Mouse (Mus musculus): Measurements from ENCODE around the gene Apoe. TPM values are rescaled to one million over a fixed set of nuclear protein-coding genes. Genes with fewer than 3 reads are reported as not detected.

Apoe gene
- total and polyA plus RNA-seq, 3 experiments: 6.2 to 16.7 (median 10.0) TPM

- Histone ChIP-seq H3K36me3 (replicated peaks in 1 of 2; ENCODE audit: control insufficient read depth in 1 of 2, insufficient read depth in 1 of 2, low read length in 1 of 2) (peaks cover 0 to 10% of the 10 kb centered on the region in 2 experiments), H3K4me1 (ENCODE audit: control insufficient read depth in 1 of 2, insufficient read depth in 2 of 2) (peaks cover 7 to 51% of the 10 kb centered on the region in 2 experiments), H3K27me3 (replicated peaks) (peaks cover 3% of the 10 kb centered on the region), H3K4me2 (ENCODE audit: insufficient read depth, low read depth, poor library complexity, severe bottlenecking) (no peak overlapping the region), H3K9me3 (replicated peaks; ENCODE audit: low read length) (peaks cover 3% of the 10 kb centered on the region), H3K9ac (ENCODE audit: insufficient read depth, low read depth) (no peak overlapping the region), H3K27ac (ENCODE audit: insufficient read depth, low read depth) (no peak overlapping the region), H3K4me3 (replicated peaks in 1 of 3; ENCODE audit: low read depth in 2 of 3, low read length in 2 of 3, poor library complexity in 1 of 3) (no peak overlapping the region), H3K79me2 (replicated peaks; ENCODE audit: control insufficient read depth, extremely low read depth, insufficient read depth, poor library complexity, severe bottlenecking) (no peaks in the 10 kb centered on the region)
- DNase-seq (ENCODE audit: extremely low read depth): no peak
- in situ Hi-C loops (cut with MboI; ENCODE audit: low pct_ligation_motif_present, low pct_unique_long_range_greater_than_20kb, low sequenced_read_pairs): no loop called here
- no peak for TF ChIP-seq MAX (IDR thresholded peaks at IDR 0.05; ENCODE audit: low read length)
- TF ChIP-seq ZC3H11A (IDR thresholded peaks at IDR 0.05; ENCODE audit: low read depth, low read length): no peak
- dilution Hi-C loops (cut with MboI; ENCODE audit: extremely low pct_ligation_motif_present, extremely low pct_unique_long_range_greater_than_20kb, low sequenced_read_pairs): no loop called here
Measured at GRCm38 (mm10) chr7:19744590-19745385, 45.8 kb upstream of the Apoe start.

DNA sequence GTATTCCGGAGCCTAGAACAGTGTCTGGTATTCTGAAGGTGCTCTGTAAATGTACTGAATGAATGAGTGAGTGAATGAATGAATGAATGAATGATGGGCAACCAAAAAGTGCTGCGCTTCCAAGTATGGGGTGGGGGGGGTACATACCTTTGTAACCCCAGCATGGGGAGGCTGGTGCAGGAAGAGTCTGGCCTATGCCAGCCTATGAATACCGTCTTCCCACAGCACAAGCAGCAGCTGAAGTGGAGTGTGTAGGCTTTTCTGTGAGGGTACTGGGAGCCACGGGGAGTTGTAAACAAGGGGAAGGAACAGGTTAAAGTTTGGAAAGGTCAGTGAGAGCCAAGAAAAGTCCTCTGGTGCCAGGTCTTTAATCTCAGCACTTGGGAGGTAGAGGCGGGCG lies 44.8 kb upstream of the Apoe start:
- DNase-seq (ENCODE audit: extremely low read depth): no peak
- TF ChIP-seq UBTF (IDR thresholded peaks at IDR 0.05; ENCODE audit: low read depth, low read length): no peak
- no peak for TF ChIP-seq CHD2 (IDR thresholded peaks at IDR 0.05; ENCODE audit: low read length)
- TF ChIP-seq USF1 (IDR thresholded peaks at IDR 0.05; ENCODE audit: low read depth, low read length): no peak
- no peaks in the 10 kb centered on the region for H3K79me2 ChIP-seq (replicated peaks; ENCODE audit: control insufficient read depth, extremely low read depth, insufficient read depth, poor library complexity, severe bottlenecking)
- H3K9me3 ChIP-seq (replicated peaks; ENCODE audit: low read length): peaks cover 3% of the 10 kb centered on the region
- in situ Hi-C loops (cut with MboI; ENCODE audit: low pct_ligation_motif_present, low pct_unique_long_range_greater_than_20kb, low sequenced_read_pairs) (no loop called here), dilution Hi-C loops (cut with MboI; ENCODE audit: extremely low pct_ligation_motif_present, extremely low pct_unique_long_range_greater_than_20kb, low sequenced_read_pairs) (no loop called here)
- H3K36me3 ChIP-seq (replicated peaks in 1 of 2; ENCODE audit: control insufficient read depth in 1 of 2, insufficient read depth in 1 of 2, low read length in 1 of 2): peaks cover 0 to 10% of the 10 kb centered on the region in 2 experiments
- H3K9ac ChIP-seq (ENCODE audit: insufficient read depth, low read depth): no peak overlapping the region
- no peak overlapping the region for H3K4me3 ChIP-seq (replicated peaks in 1 of 3; ENCODE audit: low read depth in 2 of 3, low read length in 2 of 3, poor library complexity in 1 of 3)
- H3K27me3 ChIP-seq (replicated peaks): peaks cover 1% of the 10 kb centered on the region
- no peak overlapping the region for H3K27ac ChIP-seq (ENCODE audit: insufficient read depth, low read depth)
- H3K4me1 ChIP-seq (ENCODE audit: control insufficient read depth in 1 of 2, insufficient read depth in 2 of 2): peaks cover 7 to 49% of the 10 kb centered on the region in 2 experiments
- no peak overlapping the region for H3K4me2 ChIP-seq (ENCODE audit: insufficient read depth, low read depth, poor library complexity, severe bottlenecking)

DNA sequence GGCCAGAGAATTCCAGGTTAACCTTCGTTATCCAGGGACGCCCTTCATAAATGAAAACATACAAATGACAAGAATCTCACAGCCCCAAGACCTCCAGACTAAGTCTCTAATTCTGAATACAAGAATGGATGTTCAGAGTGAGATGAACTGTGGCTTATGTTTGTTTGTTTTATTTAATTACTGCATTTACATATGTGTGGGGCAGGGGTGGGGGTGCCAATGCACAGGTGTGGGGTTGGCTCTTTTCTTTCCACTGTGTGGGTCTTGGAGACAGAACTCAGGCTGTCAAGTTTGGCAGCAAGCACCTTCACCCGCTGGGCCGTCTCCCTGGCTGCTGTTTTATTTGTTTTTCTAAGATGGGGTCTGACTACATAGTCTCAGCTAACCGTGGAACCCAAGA lies 43.5 kb upstream of the Apoe start:
- H3K79me2 ChIP-seq (replicated peaks; ENCODE audit: control insufficient read depth, extremely low read depth, insufficient read depth, poor library complexity, severe bottlenecking): no peaks in the 10 kb centered on the region
- no peak overlapping the region for H3K9ac ChIP-seq (ENCODE audit: insufficient read depth, low read depth)
- peaks cover 7 to 36% of the 10 kb centered on the region in 2 experiments for H3K4me1 ChIP-seq (ENCODE audit: control insufficient read depth in 1 of 2, insufficient read depth in 2 of 2)
- peaks cover 4 to 18% of the 10 kb centered on the region in 2 experiments for H3K36me3 ChIP-seq (replicated peaks in 1 of 2; ENCODE audit: control insufficient read depth in 1 of 2, insufficient read depth in 1 of 2, low read length in 1 of 2)
- no peak overlapping the region for H3K4me3 ChIP-seq (replicated peaks in 1 of 3; ENCODE audit: low read depth in 2 of 3, low read length in 2 of 3, poor library complexity in 1 of 3)
- dilution Hi-C loops (cut with MboI; ENCODE audit: extremely low pct_ligation_motif_present, extremely low pct_unique_long_range_greater_than_20kb, low sequenced_read_pairs) (no loop called here), in situ Hi-C loops (cut with MboI; ENCODE audit: low pct_ligation_motif_present, low pct_unique_long_range_greater_than_20kb, low sequenced_read_pairs) (no loop called here)
- no peak overlapping the region for H3K27ac ChIP-seq (ENCODE audit: insufficient read depth, low read depth)
- TF ChIP-seq POLR2A (IDR thresholded peaks at IDR 0.05; ENCODE audit: low read depth, low read length) (no peak), TBP (conservative IDR thresholded peaks at IDR 0.05; ENCODE audit: low read depth, low read length) (no peak), UBTF (IDR thresholded peaks at IDR 0.05; ENCODE audit: low read depth, low read length) (no peak), E2F4 (IDR thresholded peaks at IDR 0.05; ENCODE audit: insufficient replicate concordance, low read depth, low read length) (no peak), CHD1 (IDR thresholded peaks at IDR 0.05; ENCODE audit: low read depth, low read length) (no peak), MXI1 (IDR thresholded peaks at IDR 0.05; ENCODE audit: low read depth, low read length) (no peak), NRF1 (IDR thresholded peaks at IDR 0.05; ENCODE audit: low read depth, low read length) (no peak)
- H3K27me3 ChIP-seq (replicated peaks): no peaks in the 10 kb centered on the region
- DNase-seq (ENCODE audit: extremely low read depth): no peak
- no peak overlapping the region for H3K4me2 ChIP-seq (ENCODE audit: insufficient read depth, low read depth, poor library complexity, severe bottlenecking)
- H3K9me3 ChIP-seq (replicated peaks; ENCODE audit: low read length): peaks cover 3% of the 10 kb centered on the region
